Mouse (Mus musculus): Measurements from ENCODE around the gene Fam124a. TPM values are rescaled to one million over a fixed set of nuclear protein-coding genes. Genes with fewer than 3 reads are reported as not detected.
"Not testable (repeated sequence)": the region's sequence is repeated elsewhere in the genome, so short reads cannot be mapped to it uniquely, and the experiment has no call there.

The Fam124a gene
- total and polyA plus RNA-seq, 2 experiments from 2014 or later, result 41.7 to 52.3 TPM

GRCm38 (mm10) chr14:62627951-62628350, 72.4 kb downstream of the Fam124a start:
- Histone ChIP-seq H3K9ac (no peak overlapping the region), H3K4me3 (ENCODE audit: low read depth, low read length) (no peak overlapping the region), H3K9me3 (ENCODE audit: low read length) (no peaks in the 10 kb centered on the region), H3K27me3 (ENCODE audit: insufficient read depth, low read length) (no peaks in the 10 kb centered on the region), H3K4me2 (ENCODE audit: low read depth) (no peak overlapping the region), H3K27ac (ENCODE audit: low read depth, low read length) (no peak overlapping the region), H3K36me3 (ENCODE audit: insufficient read depth) (no peaks in the 10 kb centered on the region), H3K4me1 (ENCODE audit: insufficient read depth) (no peaks in the 10 kb centered on the region)
- 84% methylated on average over 5 of the region's 5 CpGs for WGBS
- TF ChIP-seq CTCF (IDR thresholded peaks at IDR 0.05; ENCODE audit: low read depth), result no peak
- DNase-seq (no peak), ATAC-seq (no peak)

GRCm38 (mm10) chr14:62637436-62638344, 82.2 kb downstream of the Fam124a start:
- 21% methylated on average over 9 of the region's 9 CpGs for WGBS
- Histone ChIP-seq H3K9ac (0 out of 2 replicates have a peak overlapping the region, but pooled peaks have one; percentile 14), H3K4me1 (ENCODE audit: insufficient read depth) (peaks cover 10% of the 10 kb centered on the region; the same call in 1 of the 2 replicates), H3K4me3 (ENCODE audit: low read depth, low read length) (no peak overlapping the region), H3K9me3 (ENCODE audit: low read length) (no peaks in the 10 kb centered on the region), H3K36me3 (ENCODE audit: insufficient read depth) (no peaks in the 10 kb centered on the region), H3K27ac (ENCODE audit: low read depth, low read length) (peak overlapping the region; percentile 88), H3K27me3 (ENCODE audit: insufficient read depth, low read length) (no peaks in the 10 kb centered on the region), H3K4me2 (ENCODE audit: low read depth) (peak overlapping the region; percentile 15; the same call in 1 of the 2 replicates)
- ATAC-seq (peak; percentile 87), DNase-seq (peak; percentile 76)
- no peak for TF ChIP-seq CTCF (IDR thresholded peaks at IDR 0.05; ENCODE audit: low read depth)

- DNase-seq (no peak), ATAC-seq (peak; percentile 44)
- Histone ChIP-seq H3K4me1 (ENCODE audit: insufficient read depth) (peaks cover 10% of the 10 kb centered on the region; the same call in 1 of the 2 replicates), H3K36me3 (ENCODE audit: insufficient read depth) (no peaks in the 10 kb centered on the region), H3K9me3 (ENCODE audit: low read length) (no peaks in the 10 kb centered on the region), H3K4me2 (ENCODE audit: low read depth) (peak overlapping the region; percentile 15; the same call in 1 of the 2 replicates), H3K4me3 (ENCODE audit: low read depth, low read length) (no peak overlapping the region), H3K9ac (0 out of 2 replicates have a peak overlapping the region, but pooled peaks have one; percentile 14), H3K27me3 (ENCODE audit: insufficient read depth, low read length) (no peaks in the 10 kb centered on the region), H3K27ac (ENCODE audit: low read depth, low read length) (peak overlapping the region; percentile 88)
- 33% methylated on average over 6 of the region's 6 CpGs for WGBS
- TF ChIP-seq CTCF (IDR thresholded peaks at IDR 0.05; ENCODE audit: low read depth), result no peak
These were observed 82.8 kb downstream of the Fam124a start for GRCm38 (mm10) chr14:62638345-62638702.

- H3K27me3 ChIP-seq (ENCODE audit: insufficient read depth, low read length), result no peaks in the 10 kb centered on the region
- ATAC-seq, result no peak
- WGBS, result 68% methylated on average over 6 of the region's 6 CpGs
- H3K36me3 ChIP-seq (ENCODE audit: insufficient read depth), result no peaks in the 10 kb centered on the region
- no peak overlapping the region for H3K4me3 ChIP-seq (ENCODE audit: low read depth, low read length)
- no peak overlapping the region for H3K27ac ChIP-seq (ENCODE audit: low read depth, low read length)
- no peak overlapping the region for H3K9ac ChIP-seq
- no peaks in the 10 kb centered on the region for H3K9me3 ChIP-seq (ENCODE audit: low read length)
- peaks cover 10% of the 10 kb centered on the region; the same call in 1 of the 2 replicates for H3K4me1 ChIP-seq (ENCODE audit: insufficient read depth)
- DNase-seq, result no peak
- TF ChIP-seq CTCF (IDR thresholded peaks at IDR 0.05; ENCODE audit: low read depth), result peak; percentile 54
- no peak overlapping the region for H3K4me2 ChIP-seq (ENCODE audit: low read depth)
These were observed 83.6 kb downstream of the Fam124a start for GRCm38 (mm10) chr14:62639111-62639510.

GRCm38 (mm10) chr14:62639551-62639950, 84.0 kb downstream of the Fam124a start:
- no peak for ATAC-seq
- Histone ChIP-seq H3K9me3 (ENCODE audit: low read length) (no peaks in the 10 kb centered on the region), H3K4me3 (ENCODE audit: low read depth, low read length) (no peak overlapping the region), H3K27me3 (ENCODE audit: insufficient read depth, low read length) (no peaks in the 10 kb centered on the region), H3K4me2 (ENCODE audit: low read depth) (no peak overlapping the region), H3K36me3 (ENCODE audit: insufficient read depth) (no peaks in the 10 kb centered on the region), H3K4me1 (ENCODE audit: insufficient read depth) (peaks cover 10% of the 10 kb centered on the region; the same call in 1 of the 2 replicates), H3K9ac (no peak overlapping the region), H3K27ac (ENCODE audit: low read depth, low read length) (no peak overlapping the region)
- WGBS, result 82% methylated on average over 5 of the region's 5 CpGs
- TF ChIP-seq CTCF (IDR thresholded peaks at IDR 0.05; ENCODE audit: low read depth), result no peak
- no peak for DNase-seq

GRCm38 (mm10) chr14:62640396-62640795, 84.9 kb downstream of the Fam124a start:
- no peaks in the 10 kb centered on the region for H3K36me3 ChIP-seq (ENCODE audit: insufficient read depth)
- no peaks in the 10 kb centered on the region for H3K9me3 ChIP-seq (ENCODE audit: low read length)
- no peak overlapping the region; the same call in 1 of the 2 replicates for H3K27ac ChIP-seq (ENCODE audit: low read depth, low read length)
- H3K4me1 ChIP-seq (ENCODE audit: insufficient read depth), result peaks cover 10% of the 10 kb centered on the region; the same call in 1 of the 2 replicates
- DNase-seq, result no peak
- H3K4me3 ChIP-seq (ENCODE audit: low read depth, low read length), result no peak overlapping the region
- TF ChIP-seq CTCF (IDR thresholded peaks at IDR 0.05; ENCODE audit: low read depth), result no peak
- no peak overlapping the region for H3K9ac ChIP-seq
- H3K4me2 ChIP-seq (ENCODE audit: low read depth), result no peak overlapping the region
- 50% methylated on average over 4 of the region's 4 CpGs for WGBS
- no peaks in the 10 kb centered on the region for H3K27me3 ChIP-seq (ENCODE audit: insufficient read depth, low read length)
- ATAC-seq, result no peak

- ATAC-seq; H3K36me3 ChIP-seq (ENCODE audit: insufficient read depth); H3K27ac ChIP-seq (ENCODE audit: low read depth, low read length); H3K4me1 ChIP-seq (ENCODE audit: insufficient read depth); H3K9me3 ChIP-seq (ENCODE audit: low read length); H3K4me3 ChIP-seq (ENCODE audit: low read depth, low read length); H3K27me3 ChIP-seq (ENCODE audit: insufficient read depth, low read length); DNase-seq; H3K4me2 ChIP-seq (ENCODE audit: low read depth); H3K9ac ChIP-seq: not testable (repeated sequence)
- 80% methylated on average over 6 of the region's 7 CpGs for WGBS
These were observed 86.8 kb downstream of the Fam124a start for GRCm38 (mm10) chr14:62642368-62642767.
